Mouse (Mus musculus): Measurements from ENCODE around the gene Mcrip2.

DNA sequence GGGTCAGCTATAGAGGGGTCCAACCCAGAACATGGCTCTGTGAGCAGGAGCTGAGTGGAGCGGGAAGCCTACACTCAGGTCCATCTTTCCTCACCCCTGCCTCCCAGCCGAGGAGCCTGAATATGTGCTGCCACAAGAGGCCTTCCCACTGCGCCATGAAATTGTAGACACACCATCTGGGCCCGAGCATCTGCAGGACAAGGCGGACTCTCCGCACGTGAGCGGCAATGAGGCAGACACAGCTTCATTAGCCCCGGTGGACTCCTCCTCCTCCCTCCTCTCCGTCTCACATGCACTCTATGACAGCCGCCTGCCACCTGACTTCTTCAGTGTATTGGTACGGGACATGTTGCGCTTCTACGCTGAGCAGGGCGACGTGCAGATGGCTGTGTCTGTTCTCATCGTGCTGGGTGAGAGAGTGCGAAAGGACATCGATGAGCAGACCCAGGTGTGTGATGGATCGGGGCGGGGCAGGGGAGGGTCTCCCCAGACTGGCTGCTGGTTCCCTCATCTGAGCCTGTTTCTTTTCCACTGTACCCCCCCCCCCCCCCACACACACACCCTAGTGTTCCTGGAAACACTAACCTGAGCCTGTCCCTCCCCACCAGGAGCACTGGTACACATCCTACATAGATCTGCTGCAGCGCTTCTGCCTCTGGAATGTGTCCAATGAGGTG, 40.9 kb downstream of the Mcrip2 start:
- TF ChIP-seq CTCF (IDR thresholded peaks at IDR 0.05; ENCODE audit: low read depth, low read length) (no peak), POLR2A (IDR thresholded peaks at IDR 0.05; ENCODE audit: borderline replicate concordance, low read depth, low read length) (no peak)
